Mouse (Mus musculus): ENCODE data around the gene Dip2b. TPM values are rescaled to one million over a fixed set of nuclear protein-coding genes. Genes with fewer than 3 reads are reported as not detected.

Dip2b gene
- polyA plus RNA-seq, 1 experiment, result 7.4 TPM

DNA sequence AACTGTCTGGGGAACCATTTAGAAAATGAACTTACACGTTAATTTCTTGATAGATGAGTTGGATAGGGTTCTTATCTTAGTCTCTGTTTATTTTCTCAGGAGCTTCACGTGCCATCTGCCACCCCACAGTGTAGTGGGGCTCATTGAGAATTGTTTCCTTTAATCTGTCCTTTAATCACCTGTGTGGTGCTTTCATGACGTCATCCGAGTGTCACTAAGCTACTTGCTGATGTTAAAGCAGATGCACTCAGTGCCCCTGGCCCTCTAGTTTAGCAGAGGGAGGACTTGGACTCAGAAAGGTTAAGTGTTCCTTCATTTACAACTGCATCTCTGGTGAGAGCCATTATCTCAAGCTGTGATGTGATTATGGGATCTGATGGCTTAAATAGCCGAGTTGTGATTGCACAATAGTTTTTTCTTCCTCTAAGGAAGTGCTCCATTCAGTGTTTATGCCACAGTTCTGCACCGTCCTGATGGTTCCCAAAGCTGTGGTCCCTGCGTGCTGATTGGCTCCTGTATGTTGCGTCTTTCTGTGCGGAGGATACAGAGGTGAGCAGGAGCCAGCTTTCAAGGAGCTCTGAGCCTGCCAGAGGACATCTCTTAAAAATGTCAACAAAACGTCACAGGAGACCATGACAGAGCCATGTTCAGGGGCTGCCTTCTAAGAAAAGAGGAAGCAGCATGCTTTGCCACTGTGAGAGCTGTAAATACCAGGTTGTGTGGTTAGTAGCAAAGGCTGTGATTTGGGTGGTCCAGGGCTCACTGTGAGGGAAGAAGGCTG lies 3.0 kb downstream of the Dip2b start:
- Histone ChIP-seq H3K27me3 (ENCODE audit: control insufficient read depth, insufficient read depth, insufficient read length) (no peaks in the 10 kb centered on the region), H3K36me3 (ENCODE audit: control insufficient read depth, insufficient read depth) (no peaks in the 10 kb centered on the region), H3K79me2 (ENCODE audit: control insufficient read depth, insufficient read depth) (peaks cover 76% of the 10 kb centered on the region), H3K4me3 (ENCODE audit: insufficient read depth, poor library complexity, severe bottlenecking) (no peak overlapping the region), H3K79me3 (ENCODE audit: low read depth) (peaks cover 21% of the 10 kb centered on the region), H3ac (ENCODE audit: control insufficient read depth, insufficient read length, low read depth) (no peak overlapping the region)
- TF ChIP-seq CEBPB (IDR thresholded peaks at IDR 0.05; ENCODE audit: low read depth), result peak; percentile 75
- no peak for TF ChIP-seq MYOG (IDR thresholded peaks at IDR 0.05; ENCODE audit: control insufficient read depth, extremely low read depth, insufficient read length)

- no peaks in the 10 kb centered on the region for H3K27me3 ChIP-seq (ENCODE audit: control insufficient read depth, insufficient read depth, insufficient read length)
- no peak overlapping the region for H3K4me3 ChIP-seq (ENCODE audit: insufficient read depth, poor library complexity, severe bottlenecking)
Observed at GRCm38 (mm10) chr15:100042048-100042400, 3.6 kb downstream of the Dip2b start.

GRCm38 (mm10) chr15:100045576-100045975 lies 7.1 kb downstream of the Dip2b start:
- H3K36me3 ChIP-seq (ENCODE audit: control insufficient read depth, insufficient read depth), result no peaks in the 10 kb centered on the region
- no peak for TF ChIP-seq MAX (IDR thresholded peaks at IDR 0.05)
- TF ChIP-seq MYOD1 (IDR thresholded peaks at IDR 0.05; ENCODE audit: control insufficient read depth, insufficient read length, low read depth), result no peak
- TF ChIP-seq FOSL1 (IDR thresholded peaks at IDR 0.05; ENCODE audit: insufficient read depth, low read length, poor library complexity, severe bottlenecking), result no peak
- TF ChIP-seq CEBPB (IDR thresholded peaks at IDR 0.05; ENCODE audit: low read depth), result no peak
- no peak for TF ChIP-seq CTCF (IDR thresholded peaks at IDR 0.05; ENCODE audit: control insufficient read depth, insufficient read depth, insufficient read length)
- TF ChIP-seq USF1 (IDR thresholded peaks at IDR 0.05; ENCODE audit: low read depth), result no peak
- no peak for TF ChIP-seq MYOG (IDR thresholded peaks at IDR 0.05; ENCODE audit: control insufficient read depth, extremely low read depth, insufficient read length)
- H3K27me3 ChIP-seq (ENCODE audit: control insufficient read depth, insufficient read depth, insufficient read length), result no peaks in the 10 kb centered on the region
- peaks cover 21% of the 10 kb centered on the region for H3K79me3 ChIP-seq (ENCODE audit: low read depth)
- no peak overlapping the region for H3K4me3 ChIP-seq (ENCODE audit: insufficient read depth, poor library complexity, severe bottlenecking)
- H3ac ChIP-seq (ENCODE audit: control insufficient read depth, insufficient read length, low read depth), result no peak overlapping the region
- peaks cover 87% of the 10 kb centered on the region for H3K79me2 ChIP-seq (ENCODE audit: control insufficient read depth, insufficient read depth)

More at GRCm38 (mm10) chr15:100042048-100042400, 3.6 kb downstream of the Dip2b start:
- H3ac ChIP-seq (ENCODE audit: control insufficient read depth, insufficient read length, low read depth), result no peak overlapping the region
- H3K36me3 ChIP-seq (ENCODE audit: control insufficient read depth, insufficient read depth), result no peaks in the 10 kb centered on the region
- H3K79me3 ChIP-seq (ENCODE audit: low read depth), result peaks cover 21% of the 10 kb centered on the region
- peaks cover 80% of the 10 kb centered on the region for H3K79me2 ChIP-seq (ENCODE audit: control insufficient read depth, insufficient read depth)
- TF ChIP-seq CTCF (IDR thresholded peaks at IDR 0.05; ENCODE audit: control insufficient read depth, insufficient read depth, insufficient read length), result no peak
- TF ChIP-seq MYOD1 (IDR thresholded peaks at IDR 0.05; ENCODE audit: control insufficient read depth, insufficient read length, low read depth), result no peak
- no peak for TF ChIP-seq MYOG (IDR thresholded peaks at IDR 0.05; ENCODE audit: control insufficient read depth, extremely low read depth, insufficient read length)
- TF ChIP-seq FOSL1 (IDR thresholded peaks at IDR 0.05; ENCODE audit: insufficient read depth, low read length, poor library complexity, severe bottlenecking), result no peak
- TF ChIP-seq MAX (IDR thresholded peaks at IDR 0.05), result no peak
- TF ChIP-seq USF1 (IDR thresholded peaks at IDR 0.05; ENCODE audit: low read depth), result no peak
- TF ChIP-seq CEBPB (IDR thresholded peaks at IDR 0.05; ENCODE audit: low read depth), result no peak

DNA sequence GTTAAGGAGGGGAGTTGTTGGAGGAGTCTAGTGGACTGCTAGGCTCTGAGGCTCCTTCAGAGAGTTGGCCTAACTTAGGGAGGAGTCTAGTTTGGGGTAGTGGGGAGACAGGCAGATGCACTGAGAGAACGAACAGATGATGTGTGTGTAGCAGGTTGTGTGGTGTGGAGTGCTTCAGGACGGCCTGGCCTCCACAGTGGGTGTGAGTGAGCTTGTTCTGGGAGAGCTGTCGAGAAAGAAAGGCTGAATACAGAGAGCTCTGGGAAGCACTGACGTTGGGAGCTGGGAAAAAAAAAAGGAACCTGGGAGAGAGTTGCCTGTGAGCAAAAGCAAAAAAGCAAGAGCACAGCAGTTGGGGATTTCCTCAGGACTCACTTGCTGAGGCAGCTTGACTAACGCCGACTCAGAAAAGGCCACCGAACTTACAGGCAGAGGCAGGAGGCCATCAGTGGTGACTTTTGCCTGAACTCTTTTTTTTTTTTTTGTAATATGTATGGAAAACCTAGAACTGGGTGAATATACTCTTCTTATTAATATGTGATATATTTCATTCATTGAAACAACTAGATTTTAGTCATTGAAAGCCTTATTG lies 11.1 kb downstream of the Dip2b start:
- H3K79me2 ChIP-seq (ENCODE audit: control insufficient read depth, insufficient read depth), result peaks cover 69% of the 10 kb centered on the region
- H3ac ChIP-seq (ENCODE audit: control insufficient read depth, insufficient read length, low read depth), result no peak overlapping the region
- H3K27me3 ChIP-seq (ENCODE audit: control insufficient read depth, insufficient read depth, insufficient read length), result no peaks in the 10 kb centered on the region
- no peak overlapping the region for H3K4me3 ChIP-seq (ENCODE audit: insufficient read depth, poor library complexity, severe bottlenecking)
- H3K36me3 ChIP-seq (ENCODE audit: control insufficient read depth, insufficient read depth), result no peaks in the 10 kb centered on the region
- no peak for TF ChIP-seq FOSL1 (IDR thresholded peaks at IDR 0.05; ENCODE audit: insufficient read depth, low read length, poor library complexity, severe bottlenecking)
- H3K79me3 ChIP-seq (ENCODE audit: low read depth), result peaks cover 15% of the 10 kb centered on the region

DNA sequence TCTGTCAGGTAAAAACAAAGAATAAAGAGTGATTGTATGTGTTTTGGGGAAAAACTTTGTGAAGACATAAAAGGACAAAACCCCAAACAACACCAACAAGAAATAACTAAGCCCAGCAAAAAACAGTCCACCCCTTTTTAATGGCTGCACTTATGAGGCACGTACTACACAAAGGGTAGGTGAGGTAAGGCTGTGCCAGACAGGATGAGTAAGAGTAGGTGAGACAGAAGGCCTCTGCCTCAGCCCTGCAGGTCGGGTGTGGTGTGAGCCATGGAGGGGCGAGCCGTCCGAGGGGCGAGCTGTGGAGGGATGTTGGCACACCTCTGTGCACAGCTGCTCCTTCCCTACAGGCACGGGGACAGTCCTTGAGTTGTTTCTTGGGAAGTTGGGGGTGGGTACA lies 12.5 kb downstream of the Dip2b start:
- no peak for TF ChIP-seq USF1 (IDR thresholded peaks at IDR 0.05; ENCODE audit: low read depth)
- no peak for TF ChIP-seq FOSL1 (IDR thresholded peaks at IDR 0.05; ENCODE audit: insufficient read depth, low read length, poor library complexity, severe bottlenecking)
- no peak for TF ChIP-seq MAX (IDR thresholded peaks at IDR 0.05)
- no peak for TF ChIP-seq CTCF (IDR thresholded peaks at IDR 0.05; ENCODE audit: control insufficient read depth, insufficient read depth, insufficient read length)
- no peak for TF ChIP-seq MYOD1 (IDR thresholded peaks at IDR 0.05; ENCODE audit: control insufficient read depth, insufficient read length, low read depth)
- TF ChIP-seq MYOG (IDR thresholded peaks at IDR 0.05; ENCODE audit: control insufficient read depth, extremely low read depth, insufficient read length), result no peak
- TF ChIP-seq CEBPB (IDR thresholded peaks at IDR 0.05; ENCODE audit: low read depth), result no peak
- Histone ChIP-seq H3K79me2 (ENCODE audit: control insufficient read depth, insufficient read depth) (peaks cover 68% of the 10 kb centered on the region), H3K4me3 (ENCODE audit: insufficient read depth, poor library complexity, severe bottlenecking) (no peak overlapping the region), H3K27me3 (ENCODE audit: control insufficient read depth, insufficient read depth, insufficient read length) (no peaks in the 10 kb centered on the region), H3K36me3 (ENCODE audit: control insufficient read depth, insufficient read depth) (no peaks in the 10 kb centered on the region), H3K79me3 (ENCODE audit: low read depth) (peaks cover 8% of the 10 kb centered on the region), H3ac (ENCODE audit: control insufficient read depth, insufficient read length, low read depth) (no peak overlapping the region)

- no peaks in the 10 kb centered on the region for H3K36me3 ChIP-seq (ENCODE audit: control insufficient read depth, insufficient read depth)
- no peak overlapping the region for H3ac ChIP-seq (ENCODE audit: control insufficient read depth, insufficient read length, low read depth)
- H3K79me2 ChIP-seq (ENCODE audit: control insufficient read depth, insufficient read depth), result peaks cover 63% of the 10 kb centered on the region
- H3K27me3 ChIP-seq (ENCODE audit: control insufficient read depth, insufficient read depth, insufficient read length), result no peaks in the 10 kb centered on the region
- H3K79me3 ChIP-seq (ENCODE audit: low read depth), result peaks cover 8% of the 10 kb centered on the region
- no peak overlapping the region for H3K4me3 ChIP-seq (ENCODE audit: insufficient read depth, poor library complexity, severe bottlenecking)
- TF ChIP-seq USF1 (IDR thresholded peaks at IDR 0.05; ENCODE audit: low read depth) (no peak), FOSL1 (IDR thresholded peaks at IDR 0.05; ENCODE audit: insufficient read depth, low read length, poor library complexity, severe bottlenecking) (no peak), CTCF (IDR thresholded peaks at IDR 0.05; ENCODE audit: control insufficient read depth, insufficient read depth, insufficient read length) (no peak), MYOD1 (IDR thresholded peaks at IDR 0.05; ENCODE audit: control insufficient read depth, insufficient read length, low read depth) (no peak), MAX (IDR thresholded peaks at IDR 0.05) (no peak), CEBPB (IDR thresholded peaks at IDR 0.05; ENCODE audit: low read depth) (no peak), MYOG (IDR thresholded peaks at IDR 0.05; ENCODE audit: control insufficient read depth, extremely low read depth, insufficient read length) (no peak)
Observed at GRCm38 (mm10) chr15:100052726-100053125, 14.3 kb downstream of the Dip2b start.
